Mouse (Mus musculus): ENCODE data around the gene Zmiz1.
A peak's percentile ranks its signal among the peaks of the same experiment; 100 is the strongest.

Gene Zmiz1

DNA sequence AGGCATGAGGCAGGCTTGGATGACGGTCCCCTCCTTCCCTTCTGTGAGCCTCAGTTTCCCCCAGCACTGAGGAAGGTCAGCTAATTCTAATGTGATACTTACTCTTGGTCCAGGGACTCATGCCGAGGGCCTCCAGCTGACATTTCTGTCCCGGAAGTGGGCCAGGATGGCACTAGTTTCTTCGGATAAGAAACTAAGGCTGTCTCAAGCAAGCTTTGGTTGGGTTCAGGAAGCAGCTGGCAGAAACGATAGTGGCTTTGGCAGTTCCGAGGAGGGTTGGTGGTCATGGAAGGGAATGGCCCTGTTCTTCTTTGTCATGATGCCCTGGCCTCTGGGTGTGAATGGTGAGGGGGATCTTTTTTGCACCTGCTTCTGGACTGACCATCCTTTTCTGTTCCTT, 236.1 kb downstream of the Zmiz1 start:
- DNase-seq (ENCODE audit: low spot score), result no peak

DNA sequence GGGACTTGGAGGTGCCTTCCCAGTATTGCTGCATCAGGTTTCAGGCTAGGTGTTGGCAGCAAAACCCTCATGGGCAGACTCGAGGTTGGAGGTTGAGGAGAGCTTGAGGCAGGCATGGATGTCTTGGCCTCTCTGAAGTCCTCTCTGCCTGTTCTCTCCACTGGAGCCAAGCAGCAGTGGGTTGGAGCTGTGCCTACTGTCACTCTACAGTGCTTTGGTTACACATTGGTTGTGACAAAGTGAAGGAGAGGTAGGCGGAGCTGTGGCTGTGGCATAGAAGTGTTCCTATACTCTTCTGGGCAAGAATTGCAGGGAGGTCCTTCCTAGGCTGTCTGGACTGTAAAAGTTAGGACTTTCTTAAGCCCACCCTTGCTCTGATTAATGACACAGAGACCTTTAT, 237.4 kb downstream of the Zmiz1 start:
- no peak for DNase-seq (ENCODE audit: low spot score)

DNA sequence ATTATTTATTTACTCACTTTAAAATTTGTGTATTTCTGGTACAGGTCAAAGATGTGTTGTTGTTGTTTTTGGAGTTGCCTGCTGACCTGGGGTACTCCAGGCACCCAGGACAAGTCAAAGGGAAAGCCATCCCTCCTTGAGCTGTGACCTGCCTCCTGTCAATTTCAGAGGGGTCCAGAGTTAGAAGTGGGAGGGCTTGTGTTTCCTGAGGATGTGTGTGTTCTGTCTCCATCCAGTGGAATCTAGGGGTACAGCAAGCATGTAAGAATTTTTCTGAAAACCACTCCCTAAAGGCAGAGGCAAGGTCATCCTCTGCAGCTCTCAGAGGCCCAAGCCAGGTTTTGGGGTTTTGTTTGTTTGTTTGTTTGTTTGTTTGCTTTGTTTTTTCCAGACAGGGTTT, 243.0 kb downstream of the Zmiz1 start:
- peak; percentile 62 for DNase-seq (ENCODE audit: low spot score)

DNA sequence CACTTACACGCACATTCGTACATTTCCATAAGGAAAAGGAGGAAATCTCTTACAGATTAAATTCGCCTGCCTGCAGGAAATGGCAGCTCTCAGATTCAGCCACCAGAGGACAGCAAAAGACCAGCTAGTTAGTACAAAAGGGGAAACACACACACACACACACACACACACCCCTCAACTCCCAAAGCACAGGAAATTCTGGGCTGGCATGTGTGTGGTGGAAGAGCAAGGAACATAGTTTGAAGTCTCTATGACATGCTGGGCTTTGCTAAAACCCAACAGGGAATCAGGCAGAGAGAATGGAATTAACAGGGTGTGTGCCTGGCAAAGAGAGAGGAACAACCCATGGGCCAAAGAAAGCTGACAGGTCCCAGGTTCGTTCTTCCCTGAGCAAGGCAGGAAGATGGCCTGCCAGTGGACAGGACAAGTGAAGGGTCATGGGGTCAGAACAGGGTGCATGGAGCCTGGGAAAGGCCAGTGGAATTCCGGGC, 248.8 kb downstream of the Zmiz1 start:
- DNase-seq (ENCODE audit: low spot score), result peak; percentile 59

DNA sequence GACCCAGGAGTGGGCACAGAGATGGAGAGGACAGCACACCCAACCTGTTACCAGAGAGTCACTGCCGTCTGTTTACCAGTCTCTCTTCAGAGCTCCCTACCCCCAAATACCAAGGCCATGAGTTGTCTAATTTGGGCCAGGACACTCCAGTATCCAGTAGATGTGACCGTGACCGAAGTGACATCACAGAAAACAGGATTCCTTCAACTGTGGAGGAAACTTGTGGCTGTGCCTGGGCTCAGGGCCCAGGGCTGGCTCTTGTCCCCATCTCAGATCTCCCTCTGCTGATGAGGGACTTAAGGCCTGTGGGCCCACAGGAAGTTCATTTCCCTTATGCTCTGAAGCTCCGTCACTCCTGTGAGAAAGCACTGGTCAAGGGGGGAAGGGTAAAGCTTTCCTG, 249.5 kb downstream of the Zmiz1 start:
- DNase-seq (ENCODE audit: low spot score), result no peak

DNA sequence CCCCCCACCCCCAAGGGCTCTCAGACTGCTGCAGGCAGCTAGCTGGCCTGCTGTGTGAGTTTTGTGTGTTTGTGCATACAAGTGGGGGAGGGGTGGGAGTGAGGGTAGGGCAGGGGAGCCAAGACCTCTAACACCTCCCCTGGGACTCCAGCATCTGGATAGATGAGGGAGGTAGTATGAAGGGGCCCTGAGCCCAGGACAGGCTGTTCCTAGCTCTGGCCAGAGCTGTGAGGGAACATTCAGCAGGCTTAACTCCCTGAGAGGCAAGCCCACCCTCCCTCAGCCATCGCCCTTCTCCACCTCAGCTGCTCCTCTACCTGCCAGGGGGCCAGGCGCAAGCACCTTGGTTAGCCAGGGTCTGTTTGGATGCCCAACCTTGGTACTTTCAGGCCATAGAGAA, 249.9 kb downstream of the Zmiz1 start:
- no peak for DNase-seq (ENCODE audit: low spot score)

DNA sequence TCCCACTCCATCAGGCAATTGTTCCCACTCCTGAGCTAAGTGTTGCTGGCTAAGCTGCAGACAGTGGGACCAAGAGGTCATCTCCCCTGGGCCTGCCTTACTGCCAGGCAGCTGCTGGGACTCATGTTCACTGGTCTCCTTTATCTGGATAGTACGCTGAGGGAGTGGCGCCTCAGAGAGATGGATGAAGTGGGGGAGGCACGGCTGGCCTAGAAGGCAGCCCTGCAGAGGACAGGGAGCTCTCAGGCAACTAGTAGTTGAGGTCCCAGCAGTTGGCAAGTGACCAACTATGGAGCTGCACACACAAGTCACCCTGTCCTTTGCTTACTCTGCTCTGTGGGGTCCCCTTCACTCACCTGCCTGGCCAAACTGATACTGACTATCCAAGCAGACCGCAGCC, 251.1 kb downstream of the Zmiz1 start:
- DNase-seq (ENCODE audit: low spot score), result peak; percentile 42

DNA sequence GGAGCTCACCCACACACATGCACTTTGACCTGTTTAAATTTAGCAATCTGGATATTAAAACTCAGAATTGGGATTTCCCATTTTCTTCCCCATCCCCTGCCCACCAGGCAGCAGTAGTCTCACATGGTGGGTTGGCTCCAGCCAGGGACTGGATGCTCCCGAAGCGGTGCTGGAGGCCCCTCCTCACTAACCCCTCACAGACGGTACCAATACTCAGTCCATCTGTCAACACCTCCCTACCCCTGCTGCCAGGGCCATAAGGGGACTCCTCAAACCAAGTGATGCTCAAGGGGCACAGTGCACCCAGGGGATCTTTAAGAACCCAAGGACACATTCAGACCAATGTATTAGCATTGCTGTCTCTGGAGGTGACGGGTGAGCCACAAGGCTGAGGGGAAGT, 251.7 kb downstream of the Zmiz1 start:
- DNase-seq (ENCODE audit: low spot score), result no peak

DNA sequence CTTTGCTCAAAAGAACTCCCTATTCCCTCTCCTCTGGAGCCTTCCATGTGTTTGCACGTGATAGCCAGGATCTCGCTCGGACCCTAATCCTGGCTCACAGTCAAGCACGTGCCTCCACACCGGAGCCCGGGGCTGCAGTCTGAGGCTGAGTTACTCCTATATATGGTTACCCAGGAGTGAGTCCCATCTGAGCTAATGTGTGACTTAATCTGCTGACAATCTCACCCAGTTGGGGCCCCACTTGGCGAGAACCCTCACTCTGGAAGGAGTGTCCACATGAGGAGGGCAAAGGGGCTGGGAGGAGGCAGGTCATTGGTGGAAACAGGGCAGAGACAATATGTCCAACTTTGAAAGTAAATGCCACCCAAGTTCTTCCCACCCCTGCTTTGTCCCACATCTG, 252.2 kb downstream of the Zmiz1 start:
- no peak for DNase-seq (ENCODE audit: low spot score)

DNA sequence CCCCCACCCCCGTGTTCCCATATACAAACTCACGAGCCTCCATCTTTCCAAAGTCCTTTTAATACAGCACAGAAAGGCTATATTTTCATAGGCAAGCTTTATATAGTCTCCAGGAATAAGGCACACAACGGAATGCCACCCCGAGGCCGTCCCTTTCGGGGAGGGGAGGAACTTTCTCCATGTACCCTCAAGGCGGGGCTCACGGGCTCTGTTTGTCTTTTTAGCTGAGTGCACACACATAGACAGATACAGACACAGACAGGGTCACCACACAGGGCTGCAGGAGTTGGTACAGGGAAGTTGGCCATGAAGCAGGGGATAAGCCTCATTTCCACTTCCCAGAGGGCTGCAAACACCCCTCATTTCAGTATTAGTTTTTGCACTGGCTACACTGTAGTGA, 252.6 kb downstream of the Zmiz1 start:
- no peak for DNase-seq (ENCODE audit: low spot score)

DNA sequence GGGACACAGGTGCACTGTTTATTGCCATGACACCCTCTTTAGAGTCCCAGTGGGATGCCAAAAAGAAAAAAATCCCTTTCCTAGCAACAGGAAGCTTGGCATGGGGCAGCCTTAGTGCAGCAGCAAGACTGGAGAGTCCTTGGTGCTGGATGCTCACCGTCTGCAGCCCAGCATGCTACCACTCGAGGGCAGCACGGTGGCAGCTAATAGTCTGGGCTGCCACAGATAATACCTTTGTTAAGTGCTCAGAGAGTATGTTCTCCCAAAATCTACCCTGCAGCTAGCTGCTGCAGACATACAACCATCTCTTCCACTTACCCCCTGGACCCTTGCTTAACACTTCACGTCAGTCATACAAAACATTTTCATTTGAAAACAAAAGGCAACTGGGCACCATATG, 254.5 kb downstream of the Zmiz1 start:
- peak; percentile 69 for DNase-seq (ENCODE audit: low spot score)
